Mouse (Mus musculus): ENCODE data around the gene Fam184a.

DNA sequence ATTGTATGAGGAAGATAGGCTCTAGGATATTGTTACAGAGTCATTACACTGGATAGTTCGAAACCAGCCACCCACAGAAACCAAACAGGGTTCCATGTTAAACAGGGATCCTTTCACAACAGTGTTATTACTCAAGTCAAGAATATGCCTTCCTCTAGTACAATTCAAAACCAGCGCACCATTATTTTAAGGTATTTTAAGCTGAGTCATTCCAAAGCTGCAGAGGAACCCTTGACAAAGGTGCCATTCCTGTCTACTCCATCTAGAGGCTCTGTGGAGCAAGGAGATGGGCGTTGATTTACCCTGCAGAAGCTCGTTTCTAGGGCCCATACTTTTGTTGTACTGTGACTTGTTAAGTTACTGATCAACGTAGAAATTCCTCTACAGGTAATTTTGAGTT is 152.1 kb downstream of the Fam184a start:
- TF ChIP-seq EP300 (IDR thresholded peaks at IDR 0.05; ENCODE audit: low read depth) (no peak), CTCF (IDR thresholded peaks at IDR 0.05; ENCODE audit: low read depth) (no peak)
